Mouse (Mus musculus) G1E (cell line): ENCODE measurements around the gene Tomm34.

Source experiments
- CTCF ChIP-seq: IDR thresholded peaks from 2 replicates; pipeline ENCODE4 v1.5.1; 2012; ENCODE audit warnings: low read depth, low read length, inconsistent platforms, mixed read lengths
- GATA1 ChIP-seq: IDR thresholded peaks from 2 replicates; pipeline ENCODE4 v1.6.1; 2012; ENCODE audit warnings: borderline replicate concordance, low read length, inconsistent platforms, mixed read lengths
- POLR2AphosphoS5 ChIP-seq: IDR thresholded peaks from 2 replicates; pipeline ENCODE4 v1.6.1; 2012; ENCODE audit warnings: low read depth, low read length, inconsistent platforms; ENCODE audit not compliant: insufficient replicate concordance
- TAL1 ChIP-seq: conservative IDR thresholded peaks from 2 replicates; pipeline ENCODE4 v1.6.1; 2012; ENCODE audit warnings: low read depth, low read length, inconsistent platforms, mixed read lengths

DNA sequence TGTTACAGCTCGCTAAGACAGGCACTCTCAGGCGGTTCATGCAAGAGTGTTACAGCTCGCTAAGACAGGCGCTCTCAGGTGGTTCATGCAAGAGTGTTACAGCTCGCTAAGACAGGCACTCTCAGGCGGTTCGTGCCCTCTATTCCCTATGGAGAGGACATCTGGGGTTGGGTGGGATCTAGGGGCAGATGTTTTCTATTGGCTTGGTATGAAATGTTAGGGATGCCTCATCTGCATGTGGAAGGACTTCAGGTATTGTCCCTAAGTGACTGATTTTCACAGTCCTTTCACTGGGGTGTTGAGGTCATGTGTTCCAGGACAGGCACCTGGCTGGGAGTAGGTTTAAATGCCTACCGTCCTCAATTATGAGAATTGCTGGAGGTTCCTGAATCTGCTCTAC, 63.4 kb downstream of the Tomm34 start:
- no peak for TF ChIP-seq CTCF
- TF ChIP-seq TAL1: no peak
- TF ChIP-seq POLR2AphosphoS5: no peak
- no peak for TF ChIP-seq GATA1
